Mouse (Mus musculus) layer of hippocampus, postnatal 14 days (tissue): Measurements from ENCODE around the gene Naaa. TPM values are rescaled to one million over a fixed set of nuclear protein-coding genes. Genes with fewer than 3 reads are reported as not detected.

Experiments
- DNase-seq, 2 experiments: peaks; one replicate each; pipeline ENCODE4 v3.0.0; 2021 to 2022; ENCODE audit warnings: low spot score in 2 of 2, mixed read lengths in 1 of 2
- long read RNA-seq, 2 experiments: library from polyadenylated mRNA; stranded (forward); transcript quantifications; one replicate each; pipeline ENCODE4 v2.0.0; 2021
- total RNA-seq, 2 experiments: library from RNA; stranded (reverse); gene quantifications; 2 replicates each; pipeline ENCODE4 v1.2.3; 2021

Naaa gene
- 10 to 100 TPM; 35.4 to 36.8 TPM for total RNA-seq
- long read RNA-seq, experiment 1, transcript Naaa-201 (11 exons, 2,414 nt) = major isoform, 22 of 24 reads
- long read RNA-seq, experiment 1, partial matches to known transcripts = 0 of 24 reads
- long read RNA-seq, experiment 1, other reads (novel, unspliced or antisense) = 2 of 24 reads
- long read RNA-seq, experiment 2, transcript Naaa-201 (11 exons, 2,414 nt) = major isoform, 22 of 26 reads
- long read RNA-seq, experiment 2, partial matches to known transcripts = 4 of 26 reads
- long read RNA-seq, experiment 2, other reads (novel, unspliced or antisense) = 0 of 26 reads

GRCm38 (mm10) chr5:92277437-92278394, at the start of gene Naaa:
Gene Naaa (minus strand): TSS chr5:92278170.
- peak; percentile 76 to 77 for DNase-seq

DNA sequence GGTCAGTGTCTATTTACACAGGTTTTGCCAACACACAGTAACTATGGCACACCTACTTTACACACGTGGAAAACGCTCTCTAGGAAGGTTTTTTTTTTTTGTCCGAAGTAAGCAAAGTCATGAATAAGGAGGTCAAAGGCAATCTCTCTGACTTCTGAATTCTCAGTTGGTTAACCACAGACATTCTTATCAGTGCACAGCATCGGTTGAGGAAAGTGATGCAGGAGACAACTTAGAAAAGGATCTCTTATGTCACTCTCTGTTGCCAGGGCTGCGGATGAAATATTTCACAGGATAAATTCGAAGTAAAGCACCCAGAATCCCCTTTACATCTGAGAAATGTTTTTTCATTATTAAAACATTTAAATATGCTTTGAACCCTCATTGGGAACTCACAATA, 49.4 kb upstream of the Naaa start:
- DNase-seq = no peak

DNA sequence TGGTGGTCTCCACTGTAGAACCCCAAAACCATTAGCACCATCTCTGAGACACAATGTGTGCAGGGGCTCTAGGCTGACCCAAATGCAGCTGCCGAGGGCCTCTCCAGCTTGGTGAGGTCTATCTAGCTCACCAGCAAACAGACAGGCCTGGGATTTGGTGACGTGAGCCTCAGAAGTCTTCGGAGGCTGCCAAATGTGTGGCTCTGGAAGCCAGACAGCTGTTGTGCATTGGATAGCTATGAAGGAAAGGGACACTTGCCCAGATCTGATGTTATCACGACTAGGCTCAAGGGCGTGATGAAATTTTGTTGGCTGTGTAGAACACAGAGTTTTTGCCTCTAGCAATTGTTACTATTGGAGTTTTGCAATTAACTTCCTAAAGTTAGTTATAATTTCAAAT, 45.3 kb upstream of the Naaa start:
- no peak for DNase-seq

- no peak for DNase-seq
Observed at GRCm38 (mm10) chr5:92322612-92323011, 44.6 kb upstream of the Naaa start.

- DNase-seq = no peak
Observed at GRCm38 (mm10) chr5:92321631-92322400, 43.8 kb upstream of the Naaa start.

- DNase-seq = no peak
Observed at GRCm38 (mm10) chr5:92318596-92318995, 40.6 kb upstream of the Naaa start.

DNA sequence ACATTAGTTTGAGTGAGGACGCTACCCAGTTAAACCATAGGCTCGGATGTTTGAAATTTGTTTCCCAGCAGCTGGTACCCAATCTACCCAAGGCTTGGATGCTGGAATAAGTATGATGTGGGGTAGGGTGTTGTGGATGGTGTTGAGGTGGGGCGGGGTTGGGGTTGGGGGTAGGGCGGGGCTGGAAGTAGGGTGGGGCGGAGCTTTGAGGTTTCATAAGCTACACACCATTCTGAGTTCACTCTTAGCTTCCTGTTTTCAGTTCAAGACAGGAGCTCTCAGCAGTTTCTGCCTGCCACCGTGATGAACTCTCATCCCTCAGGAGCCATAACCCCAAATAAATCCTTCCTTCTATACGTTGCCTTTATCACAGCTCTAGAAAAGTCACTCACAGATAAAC, 40.1 kb upstream of the Naaa start:
- no peak for DNase-seq

DNA sequence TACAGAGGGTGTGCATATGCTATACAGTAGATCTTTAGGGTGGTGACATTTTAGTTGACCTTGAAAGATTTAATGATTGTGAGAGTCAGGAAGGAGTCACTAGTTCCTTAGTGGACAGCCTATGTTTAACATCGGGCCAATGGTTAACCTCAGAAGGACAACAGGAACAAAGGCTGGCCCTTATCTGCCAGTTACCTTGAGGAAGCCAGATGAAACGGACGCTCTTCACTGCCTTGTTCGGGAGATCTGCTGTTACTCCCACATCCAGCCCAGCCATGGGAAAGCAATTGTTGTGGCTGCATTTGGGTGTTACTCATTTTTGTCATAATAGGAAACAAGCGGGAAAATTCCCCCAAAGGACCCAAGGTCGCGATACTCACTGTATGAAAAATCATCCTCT, 35.8 kb upstream of the Naaa start:
- DNase-seq = no peak

- DNase-seq = peak; percentile 84 to 92
Observed at GRCm38 (mm10) chr5:92312046-92312715, 34.2 kb upstream of the Naaa start.

GRCm38 (mm10) chr5:92309681-92310511, 31.9 kb upstream of the Naaa start, which contains the start of gene Sdad1:
Gene Sdad1 (minus strand): TSS chr5:92310479.
- peak; percentile 94 to 97 for DNase-seq

GRCm38 (mm10) chr5:92304291-92304690, 26.3 kb upstream of the Naaa start:
- DNase-seq = no peak

DNA sequence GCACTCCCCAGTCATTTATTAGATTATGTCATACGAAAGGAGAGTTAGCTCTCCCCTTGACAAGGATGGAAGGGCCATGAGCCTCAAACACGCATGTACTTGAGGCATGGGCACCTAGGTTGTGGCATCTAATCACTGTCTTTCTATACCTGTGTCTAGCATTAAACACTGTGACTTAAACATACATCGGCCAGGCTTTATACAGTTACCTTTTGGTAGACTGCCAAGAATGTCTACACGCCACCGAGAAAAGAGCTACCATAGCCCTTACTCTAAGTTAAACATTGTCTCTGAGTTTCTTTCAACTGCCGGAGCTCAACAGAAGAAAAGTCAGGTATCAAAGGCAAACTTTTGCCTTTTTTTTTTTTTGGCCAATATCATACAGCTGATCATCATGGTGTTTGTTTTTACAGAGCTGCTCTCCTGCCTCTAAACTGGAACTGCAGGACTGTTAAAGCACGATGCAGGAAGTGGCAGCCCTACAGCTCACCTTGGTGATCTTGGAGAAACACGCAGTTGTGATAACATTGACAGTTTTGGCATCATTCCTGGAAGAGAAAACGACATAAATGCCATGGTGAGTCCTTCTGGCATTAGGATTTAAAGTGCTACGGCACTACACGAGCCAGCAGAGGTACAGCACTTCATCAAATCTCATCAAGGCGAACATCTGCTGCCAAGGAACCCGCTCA, 24.3 kb upstream of the Naaa start:
- DNase-seq = no peak

DNA sequence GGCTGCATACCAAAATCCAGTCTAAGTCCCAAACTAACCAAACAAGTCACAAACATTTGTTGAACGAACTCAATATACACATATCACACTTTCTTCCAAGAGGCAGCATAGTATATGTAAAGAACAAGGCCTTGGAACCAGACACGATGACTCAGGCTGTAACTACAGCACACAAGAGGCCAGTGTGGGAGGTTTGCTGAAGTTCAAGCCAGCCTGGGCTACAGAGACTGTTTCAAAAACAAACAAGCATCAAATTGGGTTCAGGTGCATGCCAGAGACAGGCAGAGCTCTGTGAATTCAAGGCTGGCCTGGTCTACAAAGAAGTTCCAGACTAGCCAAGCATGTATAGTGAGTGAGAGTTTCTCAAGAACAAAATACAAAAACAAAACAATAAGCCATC, 16.6 kb upstream of the Naaa start:
- no peak for DNase-seq

DNA sequence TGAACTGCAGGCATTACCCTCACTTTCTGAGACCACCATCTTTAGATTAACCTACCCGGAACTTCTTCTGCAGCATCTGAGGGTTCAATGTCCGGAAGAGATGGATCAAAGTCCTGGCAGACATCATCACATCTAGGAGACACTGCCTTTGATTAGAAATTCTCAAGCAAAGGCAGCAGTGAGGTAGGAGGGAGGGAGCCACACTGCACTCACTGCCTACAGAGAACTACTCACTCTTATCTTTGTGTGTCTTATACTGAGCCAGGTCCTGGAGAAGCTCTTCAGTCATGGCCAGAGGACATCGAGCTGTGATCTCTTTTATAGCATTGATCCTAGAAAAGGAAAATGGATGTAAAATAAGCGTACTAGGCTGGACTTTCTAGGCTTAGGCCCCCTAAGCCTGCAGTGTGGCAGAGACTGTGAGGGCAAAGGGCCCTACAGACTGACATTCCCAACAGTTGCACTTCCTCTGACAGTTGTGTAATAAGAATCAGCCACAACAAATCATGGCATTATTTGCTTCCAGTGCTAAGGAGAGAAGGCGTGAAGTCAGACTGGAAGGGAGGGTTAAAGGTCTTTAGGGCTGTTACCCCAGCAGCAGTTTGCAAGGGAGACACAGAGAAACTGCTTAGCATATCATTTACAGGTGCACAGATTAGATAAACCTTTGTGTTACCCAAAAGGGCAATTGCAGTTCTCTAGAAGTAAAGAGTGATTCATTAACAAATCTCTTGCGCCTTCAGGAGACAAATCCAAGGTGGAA, 13.9 kb upstream of the Naaa start:
- no peak for DNase-seq

DNA sequence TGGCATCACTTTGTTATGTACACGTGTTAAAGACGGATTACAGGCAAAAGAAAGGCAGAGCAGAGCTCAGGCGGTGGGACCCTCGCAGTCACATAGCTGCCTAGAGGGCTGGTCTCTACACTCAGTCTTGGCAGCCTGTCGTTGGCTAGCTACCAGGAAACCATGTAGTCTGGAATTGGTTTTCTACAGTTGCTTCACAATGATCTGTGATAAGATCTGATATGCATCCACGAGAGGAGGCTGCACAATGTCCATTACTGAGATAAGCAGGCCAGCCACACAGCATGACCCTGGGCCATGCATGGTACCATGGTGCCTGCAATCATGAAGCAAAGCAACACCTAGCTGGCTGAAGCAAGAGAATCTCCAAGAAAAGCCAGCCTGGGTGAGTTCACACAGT, 9.9 kb upstream of the Naaa start:
- DNase-seq = no peak

- DNase-seq = no peak
Observed at GRCm38 (mm10) chr5:92283107-92283506, 5.1 kb upstream of the Naaa start.

GRCm38 (mm10) chr5:92282571-92282970, 4.6 kb upstream of the Naaa start:
- DNase-seq = peak in 1 of 2 experiments; percentile 19

- DNase-seq = no peak
Observed at GRCm38 (mm10) chr5:92278942-92279537, 1.1 kb upstream of the Naaa start.
